In genomic region chr3:52999996-53000395, GRCm38 (mm10) we compare ENCODE assay signal across 13 mouse cellular contexts.
"Had no signal": no experiment of that assay in that cellular context is flagged by ENCODE, and none has a peak within 500 bp of the region (broad histone marks: within the 10 kb centered on the region; RNA-seq: fewer than 3 reads in every experiment).

No protein-coding gene starts in this region.

- H3K27me3 ChIP-seq: liver, embryonic 12.5 days; liver, embryonic 15.5 days; lung, embryonic 15.5 days; megakaryocyte, embryonic 14.5 days; midbrain, embryonic 13.5 days; neural tube, embryonic 13.5 days had no signal

- DNase-seq: thymus, adult 2 months; thymus, postnatal 14 days; thymus, postnatal 4 days had no signal

- H3K9me3 ChIP-seq: liver, embryonic 12.5 days; liver, embryonic 15.5 days; lung, embryonic 15.5 days; megakaryocyte, embryonic 14.5 days; midbrain, embryonic 10.5 days; midbrain, embryonic 13.5 days; neural tube, embryonic 13.5 days had no signal

- H3K27ac ChIP-seq: liver, embryonic 12.5 days; liver, embryonic 15.5 days; lung, embryonic 15.5 days; midbrain, embryonic 10.5 days; midbrain, embryonic 13.5 days; neural tube, embryonic 13.5 days; stomach, postnatal 0 days had no signal

- H3K4me1 ChIP-seq: liver, embryonic 12.5 days; liver, embryonic 15.5 days; lung, embryonic 15.5 days; midbrain, embryonic 10.5 days; midbrain, embryonic 13.5 days; neural tube, embryonic 13.5 days had no signal

- H3K4me3 ChIP-seq: liver, embryonic 12.5 days; liver, embryonic 15.5 days; lung, embryonic 15.5 days; megakaryocyte, embryonic 14.5 days; midbrain, embryonic 10.5 days; midbrain, embryonic 13.5 days; myocyte; neural tube, embryonic 13.5 days had no signal

- H3K4me2 ChIP-seq: liver, embryonic 12.5 days; liver, embryonic 15.5 days; lung, embryonic 15.5 days; midbrain, embryonic 13.5 days; neural tube, embryonic 13.5 days had no signal

- H3K9ac ChIP-seq: liver, embryonic 12.5 days; liver, embryonic 15.5 days; lung, embryonic 15.5 days; midbrain, embryonic 13.5 days; neural tube, embryonic 13.5 days had no signal

- ATAC-seq: liver, embryonic 12.5 days; midbrain, embryonic 13.5 days; midbrain, embryonic 16.5 days had no signal
